Mouse (Mus musculus) MEL (cell line): ENCODE results near the gene Hes3.

Experiments used
- CTCF ChIP-seq, 3 experiments: IDR thresholded peaks in 2 of 3; conservative IDR thresholded peaks in 1 of 3; 2 replicates each; pipeline ENCODE4 v1.5.1; 2011 to 2012; ENCODE audit warnings: low read length in 3 of 3, low read depth in 2 of 3, mild to moderate bottlenecking in 2 of 3, improper control_type of control experiment in 1 of 3, inconsistent platforms in 1 of 3, mixed read lengths in 1 of 3, moderate library complexity in 1 of 3; ENCODE audit not compliant: control insufficient read depth in 1 of 3, insufficient read depth in 1 of 3, poor library complexity in 1 of 3, severe bottlenecking in 1 of 3
- E2F4 ChIP-seq: IDR thresholded peaks from 2 replicates; pipeline ENCODE4 v1.6.1; 2011; ENCODE audit warnings: low read depth, low read length, improper control_type of control experiment, borderline replicate concordance
- ETS1 ChIP-seq: IDR thresholded peaks from 2 replicates; pipeline ENCODE4 v1.6.1; 2012; ENCODE audit warnings: low read depth, mild to moderate bottlenecking, inconsistent platforms, low read length, improper control_type of control experiment, moderate library complexity
- GABPA ChIP-seq: IDR thresholded peaks from 2 replicates; pipeline ENCODE4 v1.6.1; 2012; ENCODE audit warnings: low read depth, mild to moderate bottlenecking, inconsistent platforms, low read length, improper control_type of control experiment, moderate library complexity
- MAFK ChIP-seq: IDR thresholded peaks from 2 replicates; pipeline ENCODE4 v1.6.1; 2011; ENCODE audit warnings: low read depth, mild to moderate bottlenecking, low read length, improper control_type of control experiment, borderline replicate concordance
- MEF2A ChIP-seq: IDR thresholded peaks from 2 replicates; pipeline ENCODE4 v1.6.1; 2014; ENCODE audit warnings: low read depth, mild to moderate bottlenecking, inconsistent platforms, low read length, improper control_type of control experiment; ENCODE audit not compliant: poor library complexity, insufficient replicate concordance, severe bottlenecking; ENCODE audit errors: extremely low read depth
- NELFE ChIP-seq: IDR thresholded peaks from 2 replicates; pipeline ENCODE4 v1.6.1; 2011; ENCODE audit warnings: low read depth, low read length, improper control_type of control experiment
- POLR2A ChIP-seq, 2 experiments: IDR thresholded peaks; 2 replicates each; pipeline ENCODE4 v1.6.1; 2011 to 2012; ENCODE audit warnings: low read length in 2 of 2, mild to moderate bottlenecking in 2 of 2, control low read depth in 1 of 2, improper control_type of control experiment in 1 of 2, low read depth in 1 of 2, moderate library complexity in 1 of 2; ENCODE audit not compliant: control insufficient read depth in 1 of 2, insufficient read depth in 1 of 2, poor library complexity in 1 of 2
- UBTF ChIP-seq: IDR thresholded peaks from 2 replicates; pipeline ENCODE4 v1.6.1; 2012; ENCODE audit warnings: low read depth, mild to moderate bottlenecking, inconsistent platforms, low read length, improper control_type of control experiment, moderate library complexity, borderline replicate concordance; ENCODE audit not compliant: insufficient read depth
- ZKSCAN1 ChIP-seq: IDR thresholded peaks from 2 replicates; pipeline ENCODE4 v1.6.1; 2012; ENCODE audit warnings: low read depth, mild to moderate bottlenecking, inconsistent platforms, low read length, improper control_type of control experiment, moderate library complexity
- ZMIZ1 ChIP-seq: IDR thresholded peaks from 2 replicates; pipeline ENCODE4 v1.6.1; 2012; ENCODE audit warnings: low read depth, mild to moderate bottlenecking, inconsistent platforms, low read length, improper control_type of control experiment, moderate library complexity
- ZNF384 ChIP-seq: IDR thresholded peaks from 2 replicates; pipeline ENCODE4 v1.6.1; 2012; ENCODE audit warnings: low read depth, mild to moderate bottlenecking, inconsistent platforms, low read length, improper control_type of control experiment

GRCm38 (mm10) chr4:152262187-152262586 lies 29.3 kb downstream of the Hes3 start:
- no peak for TF ChIP-seq ETS1
- no peak for TF ChIP-seq POLR2A (IDR thresholded peaks at IDR 0.05; ENCODE audit: control insufficient read depth in 1 of 2, insufficient read depth in 1 of 2, low read depth in 1 of 2, low read length in 2 of 2, poor library complexity in 1 of 2)
- TF ChIP-seq CTCF (IDR thresholded peaks at IDR 0.05 in 2 of 3, conservative IDR thresholded peaks at IDR 0.05 in 1 of 3; ENCODE audit: control insufficient read depth in 1 of 3, insufficient read depth in 1 of 3, low read depth in 2 of 3, low read length in 3 of 3, poor library complexity in 1 of 3, severe bottlenecking in 1 of 3): no peak
- TF ChIP-seq ZKSCAN1: no peak
- no peak for TF ChIP-seq ZNF384
- TF ChIP-seq MEF2A: no peak
- no peak for TF ChIP-seq MAFK
- TF ChIP-seq E2F4: no peak
- no peak for TF ChIP-seq NELFE
- no peak for TF ChIP-seq GABPA
- TF ChIP-seq UBTF: no peak
- no peak for TF ChIP-seq ZMIZ1
